Mouse (Mus musculus) brain, embryonic 14.5 days (tissue): ENCODE measurements around the gene Gm17349.

Experiments used
- CTCF ChIP-seq: fragments of 200-500 bp; IDR thresholded peaks from 2 replicates; pipeline ENCODE4 v1.5.1; 2012; ENCODE audit warnings: inconsistent platforms, mild to moderate bottlenecking, moderate library complexity, borderline replicate concordance; ENCODE audit not compliant: insufficient read depth, insufficient read length; ENCODE audit errors: extremely low read depth
- POLR2A ChIP-seq: fragments of 200-500 bp; IDR thresholded peaks from 2 replicates; pipeline ENCODE4 v1.6.1; 2012; ENCODE audit warnings: mild to moderate bottlenecking, inconsistent platforms, borderline replicate concordance; ENCODE audit not compliant: poor library complexity, insufficient read depth, insufficient read length, severe bottlenecking; ENCODE audit errors: extremely low read depth

- no peak for TF ChIP-seq CTCF
- no peak for TF ChIP-seq POLR2A
Observed at GRCm38 (mm10) chr15:99711491-99711890, 6.2 kb upstream of the Gm17349 start.
